Mouse (Mus musculus): ENCODE data around the gene Fcrl6.

DNA sequence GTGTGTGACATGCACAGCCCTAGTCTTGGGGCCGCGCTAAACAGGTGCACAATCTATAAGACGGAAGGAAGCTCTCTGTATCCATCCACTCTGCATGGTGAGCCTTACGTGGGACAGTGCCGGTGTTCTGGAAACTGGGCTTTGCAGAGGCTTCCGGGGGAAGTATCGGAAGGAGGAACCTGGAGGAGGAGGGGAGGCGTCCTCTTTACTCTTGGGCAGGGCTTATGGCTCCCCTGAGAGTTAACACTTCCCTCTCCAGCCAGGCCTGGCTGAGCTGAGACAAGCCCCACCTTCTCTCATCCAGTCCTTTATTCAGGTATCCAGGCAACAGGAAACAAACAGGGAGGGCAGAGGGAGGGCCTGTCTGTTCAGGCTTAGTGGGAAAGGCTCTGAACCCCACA, 51.8 kb downstream of the Fcrl6 start:
- peak; percentile 48; the same call in 1 of the 2 replicates for TF ChIP-seq POLR2A (IDR thresholded peaks at IDR 0.05; ENCODE audit: extremely low read depth, insufficient read depth, low read length)
- no peak for TF ChIP-seq CTCF (IDR thresholded peaks at IDR 0.05; ENCODE audit: extremely low read depth, insufficient read depth, low read length)
